Mouse (Mus musculus) embryo, embryonic 10.5 days (tissue): Measurements from ENCODE around the gene Irf4.

Source experiments
- DNase-seq: peaks from one replicate; pipeline ENCODE4 v3.0.0-alpha.2; 2015; ENCODE audit warnings: low spot score

The Irf4 gene

DNA sequence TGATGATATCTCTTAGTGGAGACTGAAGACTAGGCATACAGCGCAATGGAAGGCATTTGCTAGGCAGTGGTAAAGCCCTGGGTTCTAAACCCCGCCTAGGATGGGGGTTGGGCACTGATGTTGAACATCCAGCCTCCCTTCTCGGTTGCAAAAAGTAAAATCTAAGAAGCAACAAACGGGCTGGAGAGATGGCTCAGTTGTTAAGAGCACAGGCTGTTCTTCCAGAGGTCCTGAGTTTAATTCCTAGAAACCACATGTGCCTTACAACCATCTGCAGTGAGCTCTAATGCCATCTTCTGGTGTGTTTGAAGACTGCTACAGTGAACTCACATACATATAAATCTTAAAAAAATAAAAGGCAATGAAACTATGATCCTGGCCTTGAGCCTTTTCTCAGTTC is 13.2 kb downstream of the Irf4 start:
- no peak for DNase-seq

DNA sequence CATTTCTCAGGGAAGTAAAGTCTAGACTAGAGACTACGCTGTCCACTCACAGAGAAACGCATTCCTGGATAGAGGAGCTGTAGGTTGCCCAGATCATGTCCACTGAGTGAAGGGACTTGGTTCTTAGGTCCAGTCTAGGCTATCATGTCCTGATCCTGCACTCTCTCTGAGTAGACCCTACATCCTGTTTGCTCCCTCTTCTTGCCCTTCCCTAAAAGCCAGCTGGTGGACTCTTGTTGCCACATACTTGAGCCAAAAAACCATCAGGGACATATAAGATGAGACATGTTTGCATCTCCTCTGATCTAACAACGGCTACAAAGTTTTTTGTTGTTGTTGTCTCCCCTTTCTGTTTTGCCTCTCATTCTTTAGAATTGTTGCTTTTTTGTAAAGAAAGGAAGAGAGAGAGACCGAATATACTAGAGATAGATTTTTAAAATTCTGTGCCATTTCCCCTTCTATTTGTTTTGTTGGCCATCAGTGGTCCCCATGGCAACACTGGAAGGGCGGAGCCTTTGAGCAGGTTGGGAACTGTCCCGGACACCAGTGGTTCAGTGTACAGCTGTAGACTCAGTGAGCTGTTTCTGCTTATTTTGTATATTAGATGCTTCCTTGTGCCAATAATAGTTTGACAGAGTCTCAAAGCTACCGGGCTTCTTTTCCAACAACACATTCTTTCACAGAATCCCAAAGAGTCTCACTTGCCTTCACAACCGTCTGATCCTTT is 15.2 kb downstream of the Irf4 start:
- no peak for DNase-seq

DNA sequence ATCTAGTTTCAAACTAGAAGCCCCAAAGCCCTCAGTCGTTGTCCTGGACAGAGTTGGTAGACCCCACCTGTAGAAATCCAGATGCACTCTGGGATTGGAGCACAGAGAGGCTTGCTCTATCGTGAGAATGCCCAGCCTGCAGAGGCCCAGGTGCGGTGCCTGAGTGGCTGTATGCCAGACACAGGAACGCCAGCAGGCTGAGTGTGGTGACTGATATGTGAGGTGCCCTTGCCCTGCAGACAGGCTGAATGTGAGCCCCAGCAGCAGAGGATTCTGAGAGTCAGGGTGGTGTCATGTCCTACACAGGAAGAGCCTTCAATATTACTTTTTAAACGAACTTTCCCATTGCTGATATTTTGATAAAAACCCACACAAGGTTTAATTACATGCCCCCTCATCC is 16.9 kb downstream of the Irf4 start:
- no peak for DNase-seq

DNA sequence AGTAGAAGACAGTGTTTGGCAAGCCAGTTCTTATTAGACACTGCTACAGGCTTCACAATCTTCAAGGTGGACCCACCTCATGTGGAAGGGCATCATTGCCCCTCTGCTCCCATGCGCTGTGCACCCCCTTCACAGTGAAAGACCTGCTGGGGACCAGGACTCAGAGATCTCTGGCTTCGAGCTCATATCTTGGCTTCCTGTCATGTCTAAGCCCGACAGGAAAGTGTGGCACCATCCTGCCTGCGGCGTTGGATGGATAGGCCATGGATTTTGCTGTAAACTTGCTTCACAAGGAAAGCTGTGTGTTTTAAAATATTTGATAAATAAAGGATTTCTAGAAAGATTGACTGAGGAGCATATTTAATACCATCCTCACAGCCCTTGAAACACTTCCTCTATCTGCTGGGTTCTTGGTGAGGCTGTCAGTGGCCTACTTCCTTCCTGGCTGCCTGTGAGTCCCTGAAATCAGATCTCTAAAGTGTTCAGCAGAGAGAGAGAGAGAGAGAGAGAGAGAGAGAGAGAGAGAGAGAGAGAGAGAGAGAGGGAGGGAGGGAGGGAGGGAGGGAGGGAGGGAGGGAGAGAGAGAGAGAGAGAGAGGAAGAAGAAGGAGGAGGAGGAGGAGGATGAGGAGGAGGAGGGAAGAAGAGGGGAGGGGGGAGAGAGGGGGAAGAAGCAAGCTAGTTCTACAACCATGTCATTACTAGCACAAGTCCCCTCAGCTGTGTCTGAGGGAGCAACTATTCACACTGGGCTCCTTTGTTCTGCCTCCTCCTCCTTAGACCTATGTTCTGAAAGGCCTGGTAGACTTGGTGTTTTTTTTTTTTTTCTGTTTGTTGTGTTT is 17.8 kb downstream of the Irf4 start:
- no peak for DNase-seq

DNA sequence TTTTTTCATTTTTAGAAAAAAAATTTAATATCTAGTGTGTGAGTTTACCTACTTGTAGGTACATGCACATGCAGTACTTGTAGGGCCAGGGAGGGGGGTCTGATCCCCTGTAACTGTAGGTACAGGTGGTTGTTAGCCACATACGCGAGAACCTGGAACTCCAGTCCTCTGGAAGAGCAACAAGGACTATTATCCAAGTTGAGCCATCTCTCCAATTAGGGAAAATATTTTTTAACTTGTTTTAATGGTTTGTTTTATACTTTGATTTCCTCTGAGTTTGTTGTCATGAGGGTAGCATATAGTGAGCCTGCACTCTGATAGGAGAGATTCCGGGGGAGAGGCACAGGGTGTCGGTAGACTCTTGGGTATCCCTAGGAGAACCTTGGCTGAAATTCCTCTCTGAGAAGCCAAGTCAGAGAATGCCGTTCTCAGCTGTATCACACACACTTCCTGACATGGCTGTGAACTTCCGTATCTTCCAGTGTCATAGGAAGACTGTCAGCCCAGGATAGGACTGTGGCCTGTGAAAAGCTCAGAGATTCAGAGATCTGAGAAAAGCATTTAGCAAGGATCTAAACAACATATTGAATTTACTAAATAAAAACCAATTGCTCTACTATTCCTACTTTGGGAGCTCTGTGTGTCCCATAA is 18.6 kb downstream of the Irf4 start:
- DNase-seq, result no peak

DNA sequence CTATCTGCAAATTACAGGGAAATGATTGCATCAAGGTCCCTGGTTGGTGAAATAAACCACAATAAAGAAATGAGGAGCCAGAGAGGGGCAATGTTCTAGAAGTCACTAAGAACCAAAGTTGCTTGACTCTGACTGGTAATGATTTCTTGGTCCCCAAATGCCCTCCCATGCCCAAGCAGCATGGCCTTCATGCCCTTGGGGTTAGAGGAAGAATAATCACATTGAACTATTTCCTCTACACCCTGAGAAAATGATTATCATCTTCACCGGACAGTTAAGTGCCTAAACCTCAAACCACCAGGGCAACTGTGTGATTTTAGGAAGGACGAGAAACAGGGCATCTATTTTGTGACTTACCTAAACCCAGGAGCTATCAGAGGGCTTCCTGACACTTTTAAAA is 27.0 kb downstream of the Irf4 start:
- DNase-seq, result no peak

DNA sequence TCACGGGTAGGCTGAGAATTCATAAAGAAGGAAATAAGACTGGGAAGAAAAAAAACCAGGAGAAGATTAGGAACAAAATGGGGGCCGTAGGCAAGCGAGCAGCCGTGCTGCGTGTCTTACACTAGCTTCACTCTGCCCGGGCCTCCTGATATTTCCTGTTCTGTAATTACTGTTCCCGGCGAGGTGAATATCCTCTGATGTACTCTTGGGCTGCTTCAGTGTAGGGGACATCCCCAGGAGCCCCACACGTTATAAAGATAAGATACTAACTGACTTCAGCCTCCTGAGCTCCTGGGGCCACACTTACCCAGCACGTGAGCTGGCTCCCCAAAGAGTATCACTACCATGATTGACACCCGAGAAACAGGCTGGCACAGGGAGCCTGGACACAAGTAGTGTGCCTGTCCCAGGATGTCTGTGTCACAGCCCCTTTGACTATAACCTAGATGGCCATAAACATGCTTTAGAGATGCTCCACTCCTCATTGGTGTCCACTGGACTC is 28.7 kb downstream of the Irf4 start:
- DNase-seq, result no peak

DNA sequence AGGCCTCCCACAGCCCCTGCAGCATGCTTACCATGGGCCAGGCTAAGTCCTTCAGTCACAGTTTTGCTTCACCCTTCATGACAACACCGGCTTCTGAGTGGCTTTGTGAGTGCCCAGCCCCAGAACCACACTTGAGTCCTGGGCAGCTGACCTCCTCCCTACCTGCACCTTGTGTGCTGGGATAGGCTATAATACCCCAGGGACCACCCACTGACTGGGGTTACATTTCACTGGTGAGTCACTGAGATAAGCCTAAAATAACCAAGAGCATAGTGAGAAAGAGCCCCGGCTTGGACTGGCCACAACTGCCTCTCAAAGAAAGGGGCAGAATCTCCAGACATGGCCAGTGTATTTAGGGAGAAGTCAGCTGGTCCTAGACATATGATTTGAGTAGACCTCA is 32.9 kb downstream of the Irf4 start:
- peak; percentile 15 for DNase-seq

DNA sequence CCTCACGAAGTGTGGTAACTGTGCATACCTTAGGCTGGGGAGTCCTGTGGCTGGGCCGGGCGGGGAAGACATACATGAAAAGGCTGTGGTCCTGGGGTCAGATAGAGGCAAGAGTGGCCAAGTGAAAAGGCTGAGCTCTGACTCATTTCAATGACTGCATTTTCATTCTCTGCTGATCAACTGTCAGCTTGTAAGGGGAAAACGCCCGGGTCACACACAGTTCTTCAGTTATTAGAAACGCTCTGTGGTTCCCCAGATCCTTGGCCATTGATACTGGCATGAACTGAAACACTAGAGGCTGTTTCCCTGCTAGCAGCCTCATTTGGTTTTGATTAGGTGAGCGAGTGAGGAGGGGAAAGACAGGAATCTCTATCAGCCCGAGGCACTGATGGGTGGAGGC is 33.4 kb downstream of the Irf4 start:
- DNase-seq, result peak; percentile 49

DNA sequence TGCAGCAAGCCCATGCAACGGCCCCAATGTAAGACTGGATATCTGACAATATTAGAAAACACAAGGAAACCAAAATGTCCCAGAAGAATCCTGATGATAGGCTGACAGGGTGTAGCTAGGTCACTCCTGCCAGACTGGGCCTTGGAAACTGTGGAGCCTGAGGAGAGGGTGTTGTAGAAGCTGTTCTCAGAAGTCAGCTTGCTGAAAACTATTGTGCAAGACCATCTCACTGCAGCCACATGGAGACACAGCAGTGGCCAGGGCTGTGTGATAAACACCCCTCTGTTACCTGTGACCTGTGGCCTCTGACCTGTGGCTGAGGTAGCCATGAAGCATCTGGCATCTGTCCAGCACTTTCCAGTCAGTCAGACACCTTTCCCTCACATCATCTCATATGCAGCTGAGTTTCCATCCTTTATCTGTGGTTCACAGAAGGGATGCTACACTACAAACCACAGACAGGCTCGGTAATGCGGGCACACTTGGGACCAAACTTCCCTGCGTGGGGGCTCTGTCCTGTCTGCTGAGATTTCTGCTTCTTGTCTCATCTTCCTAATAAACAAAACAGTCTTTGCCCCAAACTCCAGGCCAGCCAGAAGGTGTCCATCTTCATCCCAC is 36.5 kb downstream of the Irf4 start:
- no peak for DNase-seq

DNA sequence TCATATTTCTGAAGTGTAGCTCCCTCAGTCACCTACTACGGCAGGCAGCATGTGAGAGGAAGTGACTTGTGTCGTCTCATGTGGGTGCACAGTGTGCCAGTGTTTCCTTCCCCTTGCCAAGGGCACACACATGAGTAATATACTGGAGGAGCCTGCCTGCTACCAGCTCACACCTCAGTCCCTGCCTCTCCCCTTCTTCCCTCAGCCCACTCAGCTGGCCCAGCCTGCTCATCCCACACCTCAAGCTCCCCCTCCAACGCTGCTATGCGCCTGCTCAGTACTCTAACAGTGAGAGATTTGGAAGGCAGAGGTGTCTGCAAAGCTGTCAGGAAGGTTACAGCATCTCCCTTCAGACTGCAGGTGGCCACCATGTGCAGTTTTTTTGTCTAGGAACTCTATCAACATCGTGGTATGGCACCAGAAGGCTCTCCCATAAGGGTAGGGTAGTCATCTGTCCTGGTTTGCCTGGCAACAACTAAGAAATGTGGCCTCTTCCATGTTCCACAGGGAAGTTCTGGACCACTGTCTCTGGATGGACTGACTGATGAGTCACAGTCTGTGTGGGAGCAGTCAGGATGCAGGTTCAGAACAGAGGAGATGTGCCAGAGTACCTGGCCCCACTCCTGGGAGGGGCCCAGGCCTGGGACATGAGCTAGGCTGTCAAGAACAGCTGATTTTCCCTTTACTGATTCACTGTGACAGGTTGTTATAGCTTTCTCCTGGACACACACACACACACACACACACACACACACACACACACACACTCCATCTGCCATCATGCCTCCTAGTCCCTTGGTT is 37.4 kb downstream of the Irf4 start:
- no peak for DNase-seq

DNA sequence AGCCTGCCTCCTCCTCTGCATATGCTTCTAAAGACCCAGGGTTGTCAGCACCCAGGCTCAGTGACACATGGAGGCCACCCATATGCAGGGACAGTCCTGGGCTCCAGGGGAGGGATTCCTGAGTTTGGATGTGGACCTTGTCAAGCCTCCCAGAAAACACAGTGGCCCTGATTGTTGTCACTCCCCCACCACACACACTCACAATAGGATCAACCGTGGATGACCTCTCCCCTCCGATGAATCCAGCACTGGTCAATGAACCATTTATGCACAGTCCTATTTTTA is 38.0 kb downstream of the Irf4 start:
- no peak for DNase-seq

DNA sequence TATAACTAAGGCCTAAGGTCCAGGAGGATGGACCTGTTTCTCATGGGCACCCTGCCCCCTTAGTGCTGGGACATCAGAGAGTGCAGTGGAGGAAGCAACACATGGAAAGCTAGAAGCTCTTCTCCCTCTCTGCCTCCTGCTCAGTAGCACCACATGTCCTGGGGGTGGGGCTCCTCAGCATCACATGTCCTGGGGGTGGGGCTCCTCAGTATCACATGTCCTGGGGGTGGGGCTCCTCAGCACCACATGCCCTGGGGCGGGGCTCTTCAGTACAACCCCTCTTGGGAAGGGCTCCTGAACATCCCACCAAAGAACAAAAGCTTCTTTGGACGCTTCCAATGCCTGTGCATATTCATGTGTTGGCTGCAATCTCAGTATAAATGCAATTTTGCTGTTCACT is 38.5 kb downstream of the Irf4 start:
- DNase-seq, result no peak

DNA sequence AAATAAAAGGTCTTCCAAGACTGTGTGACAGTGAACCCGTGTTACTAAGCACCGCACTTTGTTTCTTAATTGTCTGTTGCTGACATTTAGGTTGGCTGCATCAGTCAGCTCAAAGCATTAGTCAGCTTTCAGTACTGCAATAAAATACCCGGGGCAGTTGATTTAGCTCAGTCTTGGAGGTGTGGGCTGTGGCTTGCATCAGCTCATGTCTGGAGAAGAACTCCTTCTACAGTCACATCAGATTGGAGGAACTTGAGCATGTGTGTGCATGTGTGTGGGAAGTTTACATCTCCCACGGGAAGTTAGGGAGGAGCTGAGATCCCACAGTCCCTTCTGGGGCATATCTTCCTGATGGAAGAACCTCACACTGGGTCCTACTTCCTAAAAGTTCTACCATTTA is 38.9 kb downstream of the Irf4 start:
- DNase-seq, result no peak

DNA sequence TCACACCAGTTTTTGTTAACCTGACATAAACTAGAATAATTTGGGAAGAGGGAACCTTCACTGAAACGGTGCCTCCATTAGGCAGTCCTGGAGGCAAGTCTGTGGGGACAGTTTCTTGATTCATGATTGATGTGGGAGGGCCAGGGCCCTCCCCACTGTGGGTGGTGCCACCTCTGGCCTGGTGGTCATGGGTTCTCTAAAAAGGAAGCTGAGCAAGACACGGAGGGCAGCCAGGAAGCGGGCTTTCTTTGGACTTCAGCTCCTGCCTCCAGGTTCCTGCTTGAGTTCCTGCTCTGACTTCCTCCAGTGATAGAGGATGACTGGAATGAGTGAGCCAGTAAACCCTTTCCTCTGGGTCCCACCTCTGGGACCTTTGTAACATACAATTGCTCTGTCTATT is 39.4 kb downstream of the Irf4 start:
- no peak for DNase-seq

DNA sequence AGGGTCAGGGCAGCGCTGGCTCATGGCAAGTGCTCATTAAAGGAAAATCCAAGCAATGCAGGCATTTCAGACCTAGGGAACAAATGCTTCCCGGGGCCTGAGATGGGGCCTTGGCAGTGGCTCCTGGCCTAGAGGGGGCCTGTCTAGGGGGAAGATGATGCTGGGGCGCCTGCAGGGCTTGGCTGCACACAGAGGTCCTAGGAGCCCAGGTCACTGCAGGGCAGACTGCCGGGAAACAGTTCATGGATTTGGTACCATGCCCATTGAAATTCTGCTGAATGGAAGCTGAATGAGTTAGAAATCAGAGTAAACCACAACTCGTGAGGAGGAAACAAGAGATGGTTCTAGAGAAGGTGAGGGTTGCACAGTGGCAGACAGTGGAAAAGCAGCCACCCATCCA is 41.0 kb downstream of the Irf4 start:
- DNase-seq, result no peak

DNA sequence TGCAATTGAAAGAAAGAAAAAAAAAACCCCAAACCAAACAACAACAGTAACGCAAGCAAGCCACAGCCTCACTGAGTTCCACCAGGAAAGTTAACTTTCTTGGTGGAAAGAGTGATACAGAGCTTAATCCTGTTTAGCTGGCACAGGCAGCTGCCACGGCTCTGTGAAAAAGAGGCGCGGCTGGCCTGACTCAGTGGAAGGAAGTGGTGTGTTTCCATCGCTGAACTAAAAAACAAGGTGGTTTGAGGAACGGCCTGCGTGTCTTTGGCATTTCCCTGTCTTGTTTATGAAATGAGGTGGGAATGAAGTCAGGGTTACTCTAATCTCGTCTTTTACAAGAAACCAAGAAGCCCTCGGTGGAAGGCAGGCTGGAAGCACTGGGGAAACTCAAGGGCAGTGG is 43.3 kb downstream of the Irf4 start:
- no peak for DNase-seq

DNA sequence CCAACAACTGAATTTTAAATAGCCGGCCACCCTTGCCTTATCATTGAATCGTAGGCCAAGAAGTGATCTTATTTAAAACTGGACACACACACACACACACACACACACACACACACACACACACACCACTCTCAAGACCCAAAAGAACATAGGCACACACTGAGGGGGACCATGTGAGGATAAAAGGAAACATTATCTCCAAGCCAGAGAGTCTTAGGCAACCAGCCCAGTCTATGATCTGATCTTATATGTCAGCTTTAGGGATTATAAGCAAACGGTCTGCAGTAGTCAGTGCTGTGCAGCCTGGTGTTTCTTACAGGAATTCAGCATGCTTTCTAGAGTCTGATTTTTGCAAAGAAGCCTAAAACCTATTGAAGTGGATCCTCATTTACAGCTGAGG is 43.7 kb downstream of the Irf4 start:
- DNase-seq, result no peak

DNA sequence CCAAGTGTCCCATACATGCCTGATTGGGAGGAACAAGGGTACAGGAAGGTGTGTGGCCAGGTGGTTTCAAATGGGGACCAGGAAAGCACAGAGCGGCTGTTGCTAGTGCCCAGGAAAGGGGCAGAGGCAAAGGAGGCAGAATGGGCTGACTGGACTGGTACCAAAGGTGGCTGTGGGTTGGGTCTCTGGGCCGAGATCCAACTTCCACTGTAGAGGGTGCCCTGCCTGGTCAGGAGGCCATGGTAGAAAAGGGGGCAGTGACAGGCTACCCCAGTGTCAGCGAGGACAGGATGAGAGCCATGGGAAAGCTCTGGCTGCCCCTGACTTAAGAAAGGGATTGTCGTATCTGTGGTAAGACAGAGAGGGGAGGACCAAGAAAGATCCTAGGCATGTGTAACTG is 44.2 kb downstream of the Irf4 start:
- DNase-seq, result no peak

DNA sequence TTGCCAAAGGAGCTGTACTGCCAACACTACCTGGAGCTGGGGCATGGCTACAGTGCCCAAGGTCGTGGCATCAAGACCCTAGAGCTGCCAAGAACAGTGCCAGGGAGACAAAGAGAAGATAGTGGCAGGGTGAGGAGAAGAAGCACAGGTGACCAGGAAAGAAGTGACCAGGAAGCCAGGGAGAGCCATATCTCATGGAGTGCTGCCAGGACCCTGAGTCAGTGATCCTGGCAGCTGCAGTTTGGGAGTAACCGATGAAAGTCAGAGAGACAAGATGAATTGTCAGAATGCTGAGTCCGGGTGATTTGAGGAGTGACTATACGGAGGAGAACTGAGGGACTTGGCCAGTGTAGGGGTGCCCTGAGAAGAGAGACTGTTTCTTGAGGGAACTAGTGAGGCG is 44.6 kb downstream of the Irf4 start:
- DNase-seq, result no peak

DNA sequence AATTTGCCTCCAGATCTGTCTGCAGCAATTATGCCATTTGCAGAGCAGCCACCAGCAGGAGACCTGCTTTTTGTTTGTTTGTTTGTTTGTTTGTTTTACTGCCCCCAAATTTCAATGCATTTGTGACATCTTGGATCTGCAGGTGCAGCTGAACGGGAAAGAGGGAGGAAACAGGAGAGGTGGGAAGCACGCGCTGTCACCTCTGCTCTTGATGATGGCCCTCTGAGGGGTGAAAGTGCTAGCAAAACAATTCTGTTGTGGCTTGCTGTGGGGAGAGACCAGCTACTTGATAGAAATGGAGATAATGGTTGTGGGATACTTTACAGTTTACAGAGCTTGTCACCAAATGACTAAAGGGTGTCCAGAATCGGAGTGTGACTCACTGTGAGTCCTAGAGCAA is 46.9 kb downstream of the Irf4 start:
- no peak for DNase-seq

DNA sequence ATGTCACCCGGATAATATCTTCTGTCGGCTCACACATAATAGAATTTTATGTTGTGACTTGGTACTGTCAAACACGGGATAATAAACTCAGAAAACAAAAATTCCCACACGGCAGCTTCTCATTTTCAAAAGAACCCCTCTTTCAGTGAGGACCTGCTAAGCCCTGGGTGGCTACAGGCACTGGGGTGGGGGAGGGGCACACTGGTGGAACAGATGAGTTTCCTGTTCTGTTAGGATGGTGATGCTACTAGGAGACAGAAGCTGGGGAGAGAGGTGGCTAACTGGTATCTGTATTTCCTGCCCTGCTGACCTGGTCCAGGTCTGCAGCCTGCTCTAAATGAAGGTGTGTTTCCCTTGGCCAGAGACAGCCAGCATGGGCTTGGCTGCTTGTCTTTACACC is 52.9 kb downstream of the Irf4 start:
- DNase-seq, result no peak
